Mouse (Mus musculus) gastrocnemius, postnatal 4 days (tissue): Measurements from ENCODE around the gene Supt3. TPM values are rescaled to one million over a fixed set of nuclear protein-coding genes. Genes with fewer than 3 reads are reported as not detected.
A peak's percentile ranks its signal among the peaks of the same experiment; 100 is the strongest.

ENCODE experiments used
- DNase-seq, 2 experiments: peaks; one replicate each; pipeline ENCODE4 v3.0.0; 2021 to 2022; ENCODE audit warnings: low spot score in 2 of 2, mixed read lengths in 2 of 2
- total RNA-seq, 2 experiments: library from RNA; stranded (reverse); gene quantifications; 2 replicates each; pipeline ENCODE4 v1.2.3; 2021

The Supt3 gene
- total RNA-seq, 2 experiments from 2014 or later, result 11.1 to 13.6 TPM

GRCm38 (mm10) chr17:44963051-44963798 is 186.3 kb downstream of the Supt3 start:
- DNase-seq, result no peak

- no peak for DNase-seq
These were observed 190.2 kb downstream of the Supt3 start for GRCm38 (mm10) chr17:44967186-44967585.

GRCm38 (mm10) chr17:44970255-44970654 is 193.3 kb downstream of the Supt3 start:
- DNase-seq, result no peak

- peak in 1 of 2 experiments; percentile 24 for DNase-seq
These were observed 196.5 kb downstream of the Supt3 start for GRCm38 (mm10) chr17:44973489-44973888.

- DNase-seq, result no peak
These were observed 200.7 kb downstream of the Supt3 start for GRCm38 (mm10) chr17:44977690-44978089.

- DNase-seq, result no peak
These were observed 211.0 kb downstream of the Supt3 start for GRCm38 (mm10) chr17:44987964-44988363.

- no peak for DNase-seq
These were observed 226.4 kb downstream of the Supt3 start for GRCm38 (mm10) chr17:45003311-45003710.

GRCm38 (mm10) chr17:45004477-45005170 is 227.7 kb downstream of the Supt3 start:
- no peak for DNase-seq

- no peak for DNase-seq
These were observed 230.5 kb downstream of the Supt3 start for GRCm38 (mm10) chr17:45007461-45007860.

GRCm38 (mm10) chr17:45008663-45009062 is 231.7 kb downstream of the Supt3 start:
- DNase-seq, result no peak

- no peak for DNase-seq
These were observed 233.5 kb downstream of the Supt3 start for GRCm38 (mm10) chr17:45010409-45010808.

GRCm38 (mm10) chr17:45016746-45017145 is 239.8 kb downstream of the Supt3 start:
- DNase-seq, result no peak

- DNase-seq, result no peak
These were observed 243.4 kb downstream of the Supt3 start for GRCm38 (mm10) chr17:45020155-45020930.

GRCm38 (mm10) chr17:45028441-45028840 is 251.5 kb downstream of the Supt3 start:
- DNase-seq, result no peak

- no peak for DNase-seq
These were observed 252.2 kb downstream of the Supt3 start for GRCm38 (mm10) chr17:45029106-45029505.

- no peak for DNase-seq
These were observed 255.3 kb downstream of the Supt3 start for GRCm38 (mm10) chr17:45032209-45032608.

- no peak for DNase-seq
These were observed 256.7 kb downstream of the Supt3 start for GRCm38 (mm10) chr17:45033617-45034016.

GRCm38 (mm10) chr17:45041084-45041483 is 264.1 kb downstream of the Supt3 start:
- no peak for DNase-seq

GRCm38 (mm10) chr17:45045804-45046203 is 268.9 kb downstream of the Supt3 start:
- no peak for DNase-seq

- no peak for DNase-seq
These were observed 269.6 kb downstream of the Supt3 start for GRCm38 (mm10) chr17:45046583-45046982.

- DNase-seq, result no peak
These were observed 270.3 kb downstream of the Supt3 start for GRCm38 (mm10) chr17:45047236-45047635.

GRCm38 (mm10) chr17:45051971-45052370 is 275.0 kb downstream of the Supt3 start:
- DNase-seq, result no peak
